Mouse (Mus musculus): Measurements from ENCODE around the gene Rbm28.

DNA sequence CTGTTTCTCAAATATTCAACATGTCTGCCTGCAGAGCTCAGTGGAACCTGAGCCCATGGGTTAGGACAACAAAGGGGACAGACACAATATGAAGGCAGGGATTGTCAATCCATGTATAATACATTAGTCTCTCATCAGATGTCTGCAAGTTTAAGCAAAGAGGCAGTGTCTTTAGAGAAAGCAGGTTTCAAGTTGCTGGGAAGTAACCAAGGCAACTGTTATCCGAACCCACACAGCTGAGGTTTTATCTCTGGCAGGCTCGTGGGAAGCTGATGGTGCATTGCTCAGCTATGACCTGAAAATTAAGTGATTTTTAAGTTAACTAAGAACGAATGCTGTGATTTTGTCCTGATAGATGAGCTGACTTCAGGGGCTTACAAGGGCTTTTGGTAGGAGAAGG, 64.4 kb downstream of the Rbm28 start:
- TF ChIP-seq POLR2A (IDR thresholded peaks at IDR 0.05; ENCODE audit: extremely low read depth, insufficient read depth, low read length): no peak
- no peak for TF ChIP-seq CTCF (IDR thresholded peaks at IDR 0.05; ENCODE audit: low read depth, low read length)
